Mouse (Mus musculus): ENCODE results near the gene H1fnt. TPM values are rescaled to one million over a fixed set of nuclear protein-coding genes. Genes with fewer than 3 reads are reported as not detected.

Gene H1fnt
- not detected for polyA plus RNA-seq (2014; fragmentation: Illumina TruSeq; extraction: RNeasy Lipid Tissue Mini Kit (QIAGEN cat#74804); ENCODE audit: low read depth, low replicate concordance)

GRCm38 (mm10) chr15:98257193-98257592 lies at the start of gene H1fnt:
TSS of gene H1fnt (minus strand) at chr15:98257293.

GRCm38 (mm10) chr15:98295628-98296551 lies 38.8 kb upstream of the H1fnt start, which contains the start of gene Zfp641:
TSS of gene Zfp641 (minus strand) at chr15:98296161.

GRCm38 (mm10) chr15:98234350-98234749 lies 22.7 kb downstream of the H1fnt start, which contains the start of gene Olfr286:
TSS of gene Olfr286 (minus strand) at chr15:98234450.

GRCm38 (mm10) chr15:98220877-98221276 lies 36.2 kb downstream of the H1fnt start, which contains the start of the genes Gm44579 and Olfr287:
TSS of gene Gm44579 (minus strand) at chr15:98220977.
TSS of gene Olfr287 (minus strand) at chr15:98221056.

Other genes starting within 250 kb of the H1fnt start
- gene Pfkm, start 164.7 kb downstream of the H1fnt start, polyA plus RNA-seq (2014; fragmentation: Illumina TruSeq; extraction: RNeasy Lipid Tissue Mini Kit (QIAGEN cat#74804); ENCODE audit: low read depth, low replicate concordance): 8.8 TPM
- gene Senp1, start 163.5 kb downstream of the H1fnt start, polyA plus RNA-seq (2014; fragmentation: Illumina TruSeq; extraction: RNeasy Lipid Tissue Mini Kit (QIAGEN cat#74804); ENCODE audit: low read depth, low replicate concordance): 24.9 TPM
- 27.2 TPM for gene Asb8, start 91.7 kb downstream of the H1fnt start, polyA plus RNA-seq (2014; fragmentation: Illumina TruSeq; extraction: RNeasy Lipid Tissue Mini Kit (QIAGEN cat#74804); ENCODE audit: low read depth, low replicate concordance)
- 0.12 TPM for gene Ccdc184, start 90.1 kb downstream of the H1fnt start, polyA plus RNA-seq (2014; fragmentation: Illumina TruSeq; extraction: RNeasy Lipid Tissue Mini Kit (QIAGEN cat#74804); ENCODE audit: low read depth, low replicate concordance)
- not detected for gene Olfr288, start 61.8 kb downstream of the H1fnt start, polyA plus RNA-seq (2014; fragmentation: Illumina TruSeq; extraction: RNeasy Lipid Tissue Mini Kit (QIAGEN cat#74804); ENCODE audit: low read depth, low replicate concordance)
- gene Gm44579, start 36.3 kb downstream of the H1fnt start, polyA plus RNA-seq (2014; fragmentation: Illumina TruSeq; extraction: RNeasy Lipid Tissue Mini Kit (QIAGEN cat#74804); ENCODE audit: low read depth, low replicate concordance): not detected
- gene Olfr287, start 36.2 kb downstream of the H1fnt start, polyA plus RNA-seq (2014; fragmentation: Illumina TruSeq; extraction: RNeasy Lipid Tissue Mini Kit (QIAGEN cat#74804); ENCODE audit: low read depth, low replicate concordance): not detected
- gene Olfr286, start 22.8 kb downstream of the H1fnt start, polyA plus RNA-seq (2014; fragmentation: Illumina TruSeq; extraction: RNeasy Lipid Tissue Mini Kit (QIAGEN cat#74804); ENCODE audit: low read depth, low replicate concordance): not detected
- gene Zfp641, start 38.9 kb upstream of the H1fnt start, polyA plus RNA-seq (2014; fragmentation: Illumina TruSeq; extraction: RNeasy Lipid Tissue Mini Kit (QIAGEN cat#74804); ENCODE audit: low read depth, low replicate concordance): 4.4 TPM
- gene Olfr285, start 60.1 kb upstream of the H1fnt start, polyA plus RNA-seq (2014; fragmentation: Illumina TruSeq; extraction: RNeasy Lipid Tissue Mini Kit (QIAGEN cat#74804); ENCODE audit: low read depth, low replicate concordance): not detected
- not detected for gene Olfr284, start 83.7 kb upstream of the H1fnt start, polyA plus RNA-seq (2014; fragmentation: Illumina TruSeq; extraction: RNeasy Lipid Tissue Mini Kit (QIAGEN cat#74804); ENCODE audit: low read depth, low replicate concordance)
- not detected for gene Olfr283, start 123.7 kb upstream of the H1fnt start, polyA plus RNA-seq (2014; fragmentation: Illumina TruSeq; extraction: RNeasy Lipid Tissue Mini Kit (QIAGEN cat#74804); ENCODE audit: low read depth, low replicate concordance)
- gene Olfr282, start 173.9 kb upstream of the H1fnt start, polyA plus RNA-seq (2014; fragmentation: Illumina TruSeq; extraction: RNeasy Lipid Tissue Mini Kit (QIAGEN cat#74804); ENCODE audit: low read depth, low replicate concordance): not detected
- not detected for gene Olfr281, start 195.3 kb upstream of the H1fnt start, polyA plus RNA-seq (2014; fragmentation: Illumina TruSeq; extraction: RNeasy Lipid Tissue Mini Kit (QIAGEN cat#74804); ENCODE audit: low read depth, low replicate concordance)
- not detected for gene OR5BS1P, start 212.6 kb upstream of the H1fnt start, polyA plus RNA-seq (2014; fragmentation: Illumina TruSeq; extraction: RNeasy Lipid Tissue Mini Kit (QIAGEN cat#74804); ENCODE audit: low read depth, low replicate concordance)
- not detected for gene Lalba, start 225.4 kb upstream of the H1fnt start, polyA plus RNA-seq (2014; fragmentation: Illumina TruSeq; extraction: RNeasy Lipid Tissue Mini Kit (QIAGEN cat#74804); ENCODE audit: low read depth, low replicate concordance)
- not detected for gene Olfr279, start 235.1 kb upstream of the H1fnt start, polyA plus RNA-seq (2014; fragmentation: Illumina TruSeq; extraction: RNeasy Lipid Tissue Mini Kit (QIAGEN cat#74804); ENCODE audit: low read depth, low replicate concordance)

All from kidney, adult 10 weeks (tissue).